Mouse (Mus musculus): Measurements from ENCODE around the gene Rplp2.

Gene Rplp2

DNA sequence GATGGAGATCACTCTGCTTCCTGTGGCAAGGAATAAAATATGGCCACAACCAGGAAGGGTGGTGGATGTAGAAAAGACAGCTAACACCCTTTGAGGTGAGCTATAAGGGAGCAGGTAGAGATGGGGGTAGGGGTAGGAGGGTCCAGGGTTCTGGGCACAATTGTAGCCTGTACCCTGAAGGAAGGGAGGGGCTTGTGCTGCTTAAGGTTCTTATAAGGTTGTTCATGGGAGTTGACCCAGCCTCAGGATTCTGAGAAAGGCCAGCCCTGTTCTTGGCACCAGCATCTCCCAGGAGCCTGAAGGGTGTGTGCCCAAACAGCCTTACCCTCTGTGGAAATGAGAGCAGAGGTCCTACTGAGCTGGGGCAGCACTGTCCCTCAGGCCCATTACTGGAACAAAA is 4.8 kb downstream of the Rplp2 start:
- no peak for DNase-seq

GRCm38 (mm10) chr7:141453636-141454035 is 6.5 kb downstream of the Rplp2 start:
- DNase-seq = no peak

GRCm38 (mm10) chr7:141454967-141455551 is 7.9 kb downstream of the Rplp2 start, which contains the start of gene Pnpla2:
TSS of gene Pnpla2 (plus strand) at chr7:141455198.
- peak; percentile 91 to 97 for DNase-seq

- peak; percentile 51 to 64 for DNase-seq
Observed at GRCm38 (mm10) chr7:141455610-141456314, 8.6 kb downstream of the Rplp2 start.

DNA sequence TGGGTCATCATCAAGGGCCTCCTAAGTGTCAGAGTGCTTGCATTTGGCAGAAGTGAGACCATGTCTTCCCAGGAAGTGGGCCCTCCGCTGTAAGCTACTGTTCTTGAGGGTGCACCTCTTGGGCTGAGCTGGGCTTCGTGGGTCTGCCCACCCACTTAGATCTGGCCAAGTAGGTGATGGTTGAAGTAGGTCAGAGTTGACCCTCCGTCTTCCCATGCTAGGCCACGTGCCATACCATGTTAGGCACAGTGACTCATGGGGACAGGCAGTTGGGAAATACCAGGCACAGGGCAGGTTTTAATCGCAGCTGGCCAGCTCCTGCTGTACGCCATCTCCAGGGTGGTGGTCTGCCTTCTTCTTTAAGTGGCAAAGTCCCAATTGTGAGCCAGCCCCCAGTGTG is 9.6 kb downstream of the Rplp2 start:
- no peak for DNase-seq

DNA sequence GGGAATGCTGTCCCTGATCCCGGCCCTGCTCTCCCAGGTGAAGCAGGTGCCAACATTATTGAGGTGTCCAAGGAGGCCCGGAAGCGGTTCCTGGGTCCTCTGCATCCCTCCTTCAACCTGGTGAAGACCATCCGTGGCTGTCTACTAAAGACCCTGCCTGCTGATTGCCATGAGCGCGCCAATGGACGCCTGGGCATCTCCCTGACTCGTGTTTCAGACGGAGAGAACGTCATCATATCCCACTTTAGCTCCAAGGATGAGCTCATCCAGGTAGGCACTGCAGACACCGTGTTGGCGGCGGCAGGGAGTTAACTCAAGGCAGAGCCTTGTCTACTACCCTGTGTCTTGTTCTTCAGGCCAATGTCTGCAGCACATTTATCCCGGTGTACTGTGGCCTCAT is 10.1 kb downstream of the Rplp2 start:
- DNase-seq = no peak

DNA sequence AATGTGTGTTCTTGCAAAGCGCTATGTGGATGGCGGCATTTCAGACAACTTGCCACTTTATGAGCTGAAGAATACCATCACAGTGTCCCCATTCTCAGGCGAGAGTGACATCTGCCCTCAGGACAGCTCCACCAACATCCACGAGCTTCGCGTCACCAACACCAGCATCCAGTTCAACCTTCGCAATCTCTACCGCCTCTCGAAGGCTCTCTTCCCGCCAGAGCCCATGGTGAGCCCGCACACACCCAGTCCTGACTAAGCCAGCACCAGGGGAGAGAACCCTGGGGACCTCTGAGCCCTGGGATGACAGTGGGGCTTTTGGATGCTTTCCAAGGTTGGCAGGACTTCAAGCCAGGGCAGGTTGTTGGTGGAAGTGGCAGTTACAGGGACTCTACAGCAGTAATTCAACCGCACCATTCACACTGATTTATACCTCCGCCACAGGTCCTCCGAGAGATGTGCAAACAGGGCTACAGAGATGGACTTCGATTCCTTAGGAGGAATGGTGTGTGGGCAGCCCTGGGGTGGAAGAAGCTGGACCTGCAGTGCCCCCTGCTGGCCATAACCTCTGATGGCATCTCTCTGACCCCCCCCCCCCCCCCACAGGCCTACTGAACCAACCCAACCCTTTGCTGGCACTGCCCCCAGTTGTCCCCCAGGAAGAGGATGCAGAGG is 11.0 kb downstream of the Rplp2 start:
- DNase-seq = peak; percentile 30 to 66

GRCm38 (mm10) chr7:141458661-141459060 is 11.5 kb downstream of the Rplp2 start:
- DNase-seq = no peak

GRCm38 (mm10) chr7:141459301-141459711 is 12.1 kb downstream of the Rplp2 start:
- DNase-seq = peak in 1 of 2 experiments; percentile 8

DNA sequence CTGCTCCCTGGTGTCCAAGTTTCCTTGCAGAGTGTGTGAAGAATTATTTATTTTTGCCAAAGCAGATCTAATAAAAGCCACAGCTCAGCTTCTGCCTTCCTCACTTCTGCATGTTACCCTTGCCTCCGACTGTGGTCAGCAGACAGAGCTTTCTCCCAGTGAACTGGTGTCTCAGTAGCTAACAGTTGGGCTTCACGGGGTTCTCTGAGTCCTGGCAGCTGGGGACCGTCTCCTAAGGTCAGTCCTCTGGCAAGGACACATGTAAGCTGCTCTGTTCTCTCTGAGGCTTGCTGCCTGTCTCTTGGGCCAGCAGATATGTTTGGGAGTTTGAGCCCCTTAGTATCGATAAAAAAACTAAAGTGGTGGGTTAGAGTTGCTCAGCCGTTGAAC is 12.8 kb downstream of the Rplp2 start:
- DNase-seq = no peak

GRCm38 (mm10) chr7:141460391-141461113 is 13.4 kb downstream of the Rplp2 start, which contains the start of gene Cracr2b:
TSS of gene Cracr2b (plus strand) at chr7:141461094.
- no peak for DNase-seq

DNA sequence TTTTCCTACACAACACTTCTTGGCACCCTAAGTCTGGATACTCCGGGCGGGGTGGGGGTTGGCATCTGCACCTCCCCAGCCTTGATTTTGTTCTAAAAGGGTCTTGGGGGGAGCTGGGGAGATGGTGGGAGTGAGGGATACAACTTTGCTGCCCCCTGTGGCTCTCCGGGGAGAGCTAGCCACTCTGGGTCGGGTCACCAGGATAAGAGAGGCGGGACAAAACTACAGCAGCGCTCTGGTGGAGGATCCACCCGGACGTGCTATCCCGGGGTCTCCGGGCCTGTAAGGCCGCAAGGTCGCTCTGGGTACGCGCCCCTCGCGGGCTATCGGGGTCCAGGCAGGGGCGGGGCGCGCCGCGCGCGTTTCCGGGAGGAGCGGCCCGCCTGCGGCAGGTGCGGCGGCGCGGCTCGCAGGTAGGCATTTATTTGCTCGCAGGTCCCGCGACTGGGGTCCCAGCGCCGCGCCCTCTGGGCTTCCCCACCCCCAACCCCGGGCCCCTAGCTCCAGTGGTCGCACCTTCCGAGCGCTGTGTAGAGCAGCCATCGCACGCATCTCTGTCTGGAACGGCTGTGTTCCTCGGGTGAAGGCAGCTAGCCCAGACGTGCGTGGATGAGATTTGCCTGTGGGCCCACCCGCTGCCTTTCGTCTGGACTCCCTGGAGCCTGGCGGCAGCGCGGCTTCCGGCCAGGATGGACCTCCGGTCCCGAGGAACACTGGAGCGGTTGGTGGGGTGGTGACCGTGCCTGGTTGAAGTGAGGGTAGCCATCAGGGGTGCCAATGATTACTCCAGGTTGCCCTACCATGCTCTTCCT is 14.6 kb downstream of the Rplp2 start:
- DNase-seq = no peak

DNA sequence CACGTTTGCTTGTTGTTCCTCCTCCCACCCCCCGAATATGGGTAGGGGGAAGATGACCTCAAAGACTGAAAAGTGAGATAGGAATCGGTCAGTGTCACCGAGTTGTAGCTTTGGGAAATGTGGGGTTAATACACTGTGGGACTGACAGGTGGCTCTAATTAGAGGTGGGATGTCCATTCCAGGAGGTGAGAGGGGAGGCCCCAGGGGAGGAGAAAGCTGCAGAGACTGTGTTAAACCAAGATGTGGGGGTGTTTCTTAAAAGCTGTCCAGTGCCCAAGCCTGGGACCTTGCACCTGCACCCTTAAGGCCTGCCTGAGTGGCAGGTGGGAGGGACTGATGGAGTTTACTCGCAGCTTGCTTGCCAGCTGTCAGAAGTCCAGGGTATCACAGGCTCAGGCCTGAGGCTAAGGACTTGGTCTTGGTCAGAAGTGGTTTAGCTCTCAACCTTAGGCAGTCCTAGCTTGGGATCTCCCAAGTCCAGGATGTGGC is 15.2 kb downstream of the Rplp2 start:
- no peak for DNase-seq

- DNase-seq = no peak
Observed at GRCm38 (mm10) chr7:141463824-141464602, 16.8 kb downstream of the Rplp2 start.

DNA sequence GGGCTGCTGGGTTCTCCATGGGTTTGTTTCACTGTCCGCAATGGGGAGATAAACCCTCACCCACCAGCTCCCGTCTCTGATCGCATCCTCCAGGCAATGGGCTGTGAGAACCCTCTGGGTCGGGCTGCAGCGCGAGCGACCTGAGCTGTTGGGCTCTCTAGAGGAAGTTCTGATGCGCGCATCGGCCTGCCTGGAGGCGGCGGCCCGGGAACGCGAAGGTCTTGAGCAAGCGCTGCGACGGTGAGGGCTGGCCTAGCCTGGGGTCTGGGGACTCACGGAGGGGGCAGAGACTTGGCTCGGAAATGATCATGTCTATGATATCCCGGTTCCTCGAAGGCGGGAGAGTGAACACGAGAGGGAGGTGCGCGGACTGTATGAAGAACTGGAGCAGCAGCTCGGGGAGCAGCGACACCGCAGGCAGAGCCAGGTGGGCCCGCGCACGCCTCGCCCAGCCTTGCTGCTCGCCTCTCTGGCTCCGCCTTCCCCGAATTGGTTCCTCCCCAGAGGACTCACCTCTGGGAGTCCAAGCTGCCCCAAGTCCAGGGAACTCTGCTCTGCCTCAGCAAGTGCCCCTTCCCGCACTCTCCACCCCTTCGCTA is 17.5 kb downstream of the Rplp2 start:
- peak; percentile 32 to 43 for DNase-seq

GRCm38 (mm10) chr7:141465388-141466044 is 18.3 kb downstream of the Rplp2 start:
- no peak for DNase-seq

GRCm38 (mm10) chr7:141466045-141466394 is 18.9 kb downstream of the Rplp2 start:
- DNase-seq = no peak

- DNase-seq = no peak
Observed at GRCm38 (mm10) chr7:141466607-141467148, 19.5 kb downstream of the Rplp2 start.

DNA sequence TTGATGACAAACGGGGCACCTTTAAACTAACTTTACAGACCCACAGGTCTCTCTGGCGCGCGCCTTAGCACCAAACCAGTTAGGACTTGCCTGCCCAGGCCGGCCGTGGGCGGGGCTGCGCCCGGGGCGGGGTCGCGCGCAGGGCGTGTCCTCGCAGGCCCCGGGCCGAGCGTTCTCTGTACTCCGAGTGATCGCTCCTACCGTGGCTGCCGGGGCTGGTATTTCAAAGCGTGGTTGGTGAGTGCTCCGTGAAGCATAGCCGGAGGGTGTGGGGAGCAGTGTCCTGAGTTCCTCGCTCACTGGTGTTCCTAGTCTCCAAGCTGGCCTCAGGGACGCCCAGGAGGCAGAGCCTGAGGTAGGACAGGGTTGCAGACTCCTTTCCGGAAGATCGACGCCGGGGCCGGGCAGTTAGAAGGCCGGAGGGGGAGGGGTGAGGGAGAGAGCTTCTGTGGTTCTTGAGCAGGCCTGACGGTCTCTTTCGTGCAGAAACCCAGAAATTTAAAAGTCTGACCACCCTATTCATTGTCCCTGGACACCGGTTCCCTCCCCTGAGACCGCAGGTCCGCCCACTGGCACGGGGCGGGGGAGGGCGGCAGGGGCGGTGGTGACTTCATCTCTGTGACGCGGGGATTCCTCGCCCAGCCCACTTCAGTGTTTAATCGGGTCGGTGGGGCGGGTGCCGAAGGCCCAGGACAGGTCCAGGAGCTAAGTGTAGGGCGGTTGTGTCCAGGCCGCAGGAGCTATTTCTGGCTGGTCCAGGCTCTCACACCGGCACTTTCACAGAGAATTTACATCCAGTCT is 20.3 kb downstream of the Rplp2 start, which contains the start of gene Cd151:
Gene Cd151 (plus strand): TSS at position 163 of the 801 bp plus-strand sequence.
- DNase-seq = peak; percentile 76 to 89

Data from spleen, adult 18-20 months (tissue).